Mouse (Mus musculus) MEL (cell line): Measurements from ENCODE around the gene Cdc14b.
A peak's percentile ranks its signal among the peaks of the same experiment; 100 is the strongest.

Experiments used
- BHLHE40 ChIP-seq: IDR thresholded peaks from 2 replicates; pipeline ENCODE4 v1.6.1; 2012; ENCODE audit warnings: low read depth, mild to moderate bottlenecking, inconsistent platforms, low read length, improper control_type of control experiment, borderline replicate concordance
- CHD1 ChIP-seq: IDR thresholded peaks from 2 replicates; pipeline ENCODE4 v1.6.1; 2012; ENCODE audit warnings: low read depth, mild to moderate bottlenecking, inconsistent platforms, low read length, improper control_type of control experiment
- CTCF ChIP-seq, 3 experiments: IDR thresholded peaks in 2 of 3; conservative IDR thresholded peaks in 1 of 3; 2 replicates each; pipeline ENCODE4 v1.5.1; 2011 to 2012; ENCODE audit warnings: low read length in 3 of 3, low read depth in 2 of 3, mild to moderate bottlenecking in 2 of 3, improper control_type of control experiment in 1 of 3, inconsistent platforms in 1 of 3, mixed read lengths in 1 of 3, moderate library complexity in 1 of 3; ENCODE audit not compliant: control insufficient read depth in 1 of 3, insufficient read depth in 1 of 3, poor library complexity in 1 of 3, severe bottlenecking in 1 of 3
- EP300 ChIP-seq, 2 experiments: IDR thresholded peaks; 2 replicates each; pipeline ENCODE4 v1.6.1; 2011; ENCODE audit warnings: improper control_type of control experiment in 2 of 2, low read length in 2 of 2, low read depth in 1 of 2, mild to moderate bottlenecking in 1 of 2
- GATA1 ChIP-seq: IDR thresholded peaks from 2 replicates; pipeline ENCODE4 v1.6.1; 2011; ENCODE audit warnings: low read depth, low read length, improper control_type of control experiment
- HCFC1 ChIP-seq: IDR thresholded peaks from 2 replicates; pipeline ENCODE4 v1.6.1; 2012; ENCODE audit warnings: low read depth, mild to moderate bottlenecking, inconsistent platforms, low read length, improper control_type of control experiment, moderate library complexity
- MAX ChIP-seq: IDR thresholded peaks from 2 replicates; pipeline ENCODE4 v1.6.1; 2011; ENCODE audit warnings: low read length, improper control_type of control experiment
- POLR2A ChIP-seq, 2 experiments: IDR thresholded peaks; 2 replicates each; pipeline ENCODE4 v1.6.1; 2011 to 2012; ENCODE audit warnings: low read length in 2 of 2, mild to moderate bottlenecking in 2 of 2, control low read depth in 1 of 2, improper control_type of control experiment in 1 of 2, low read depth in 1 of 2, moderate library complexity in 1 of 2; ENCODE audit not compliant: control insufficient read depth in 1 of 2, insufficient read depth in 1 of 2, poor library complexity in 1 of 2
- POLR2AphosphoS5 ChIP-seq: IDR thresholded peaks from 2 replicates; pipeline ENCODE4 v1.6.1; 2012; ENCODE audit warnings: low read depth, borderline replicate concordance, mild to moderate bottlenecking, inconsistent platforms, low read length, moderate library complexity, mixed read lengths

DNA sequence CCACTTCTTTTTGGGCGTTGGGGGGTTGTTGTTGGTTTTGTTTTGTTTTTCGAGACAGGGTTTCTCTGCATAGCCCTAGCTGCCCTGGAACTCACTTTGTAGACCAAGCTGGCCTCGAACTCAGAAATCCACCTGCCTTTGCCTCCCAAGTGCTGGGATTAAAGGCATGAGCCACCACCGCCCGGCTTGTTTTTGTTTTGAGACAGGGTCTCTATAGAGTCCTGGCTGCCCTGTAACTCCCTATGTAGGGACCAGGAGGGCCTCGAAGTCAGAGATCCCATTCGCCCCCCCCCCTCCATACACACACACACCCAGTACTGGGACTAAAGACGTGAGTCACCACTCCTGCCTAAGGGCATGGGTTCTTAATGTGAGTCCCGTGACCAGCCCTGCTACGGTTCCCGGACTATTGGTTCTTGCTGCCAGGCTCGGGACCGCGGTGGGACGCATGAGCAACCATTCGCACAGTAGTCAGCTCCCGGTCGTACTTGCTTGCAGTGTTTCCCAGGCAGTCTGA, 121.3 kb downstream of the Cdc14b start:
- TF ChIP-seq CTCF (IDR thresholded peaks at IDR 0.05 in 2 of 3, conservative IDR thresholded peaks at IDR 0.05 in 1 of 3; ENCODE audit: control insufficient read depth in 1 of 3, insufficient read depth in 1 of 3, low read depth in 2 of 3, low read length in 3 of 3, poor library complexity in 1 of 3, severe bottlenecking in 1 of 3) (no peak), POLR2A (IDR thresholded peaks at IDR 0.05; ENCODE audit: control insufficient read depth in 1 of 2, insufficient read depth in 1 of 2, low read depth in 1 of 2, low read length in 2 of 2, poor library complexity in 1 of 2) (no peak), POLR2AphosphoS5 (no peak), BHLHE40 (peak; percentile 19; the same call in 1 of the 2 replicates), EP300 (IDR thresholded peaks at IDR 0.05; ENCODE audit: low read depth in 1 of 2, low read length in 2 of 2) (no peak), GATA1 (no peak), HCFC1 (no peak), CHD1 (no peak), MAX (0 out of 2 replicates have a peak, but pooled peaks have one; percentile 27)
